Mouse (Mus musculus) midbrain, embryonic 13.5 days (tissue): ENCODE results near the gene Hbq1a. TPM values are rescaled to one million over a fixed set of nuclear protein-coding genes. Genes with fewer than 3 reads are reported as not detected.

Experiments
- polyA plus RNA-seq: library from polyadenylated mRNA; unstranded; fragments of >200 nt; fragmentation: Nextera tagmentation; extraction: Ambion mirVana; gene quantifications from 2 replicates; pipeline ENCODE4 v1.2.1, GENCODE M21; 2015

The Hbq1a gene
- polyA plus RNA-seq, 1 experiment from 2014 or later, result 1.4 TPM

Other genes with a start within 250 kb of the Hbq1a start
- not detected in 2 replicates for gene Il9r, start 99.8 kb upstream of the Hbq1a start, polyA plus RNA-seq
- gene Snrnp25, start 94.7 kb upstream of the Hbq1a start, polyA plus RNA-seq, result 46.5 and 46.6 TPM in 2 replicates
- 13.6 and 14.8 TPM in 2 replicates for gene Rhbdf1, start 77.8 kb upstream of the Hbq1a start, polyA plus RNA-seq
- gene Mpg, start 73.6 kb upstream of the Hbq1a start, polyA plus RNA-seq, result 34.1 and 35.2 TPM in 2 replicates
- 46.5 and 47.2 TPM in 2 replicates for gene Nprl3, start 32.4 kb upstream of the Hbq1a start, polyA plus RNA-seq
- 354 and 365 TPM in 2 replicates for gene Hba-x, start 23.7 kb upstream of the Hbq1a start, polyA plus RNA-seq
- gene Hba-a1, start 16.6 kb upstream of the Hbq1a start, polyA plus RNA-seq, result 2,311 and 2,595 TPM in 2 replicates
- 1.2 and 1.4 TPM in 2 replicates for gene Hbq1b, start 13.1 kb upstream of the Hbq1a start, polyA plus RNA-seq
- gene Hba-a2, start 3.6 kb upstream of the Hbq1a start, polyA plus RNA-seq, result 5,740 and 6,263 TPM in 2 replicates
- gene Sh3pxd2b, start 47.8 kb downstream of the Hbq1a start, polyA plus RNA-seq, result 22.5 and 25.3 TPM in 2 replicates
- 55.0 and 55.2 TPM in 2 replicates for gene Ubtd2, start 155.3 kb downstream of the Hbq1a start, polyA plus RNA-seq
- 0.35 TPM in 1 of 2 replicates, not detected in the other for gene Efcab9, start 232.0 kb downstream of the Hbq1a start, polyA plus RNA-seq
- 1.1 and 2.3 TPM in 2 replicates for gene Stk10, start 233.2 kb downstream of the Hbq1a start, polyA plus RNA-seq